Mouse (Mus musculus): ENCODE measurements at regions not wholly inside any gene's neighbourhood (a gene's known extent, or its start where the extent isn't known, plus 50 kb on each side); places are given as distances from the start of the nearest gene placed in this dataset.

- Histone ChIP-seq H3K27me3 (replicated peaks) (no peaks in the 10 kb centered on the region), H3K9ac (no peak overlapping the region), H3K4me3 (no peak overlapping the region), H3K4me2 (no peak overlapping the region), H3K9me3 (replicated peaks) (peaks cover 22% of the 10 kb centered on the region), H3K4me1 (no peaks in the 10 kb centered on the region), H3K36me3 (no peaks in the 10 kb centered on the region), H3K27ac (no peak overlapping the region)
- 56% methylated on average over 5 of the region's 5 CpGs for WGBS (ENCODE audit: insufficient replicate concordance)
- no peak for ATAC-seq
These were observed 537.2 kb upstream of the Kdm8 start for GRCm38 (mm10) chr7:124907233-124907632.

DNA sequence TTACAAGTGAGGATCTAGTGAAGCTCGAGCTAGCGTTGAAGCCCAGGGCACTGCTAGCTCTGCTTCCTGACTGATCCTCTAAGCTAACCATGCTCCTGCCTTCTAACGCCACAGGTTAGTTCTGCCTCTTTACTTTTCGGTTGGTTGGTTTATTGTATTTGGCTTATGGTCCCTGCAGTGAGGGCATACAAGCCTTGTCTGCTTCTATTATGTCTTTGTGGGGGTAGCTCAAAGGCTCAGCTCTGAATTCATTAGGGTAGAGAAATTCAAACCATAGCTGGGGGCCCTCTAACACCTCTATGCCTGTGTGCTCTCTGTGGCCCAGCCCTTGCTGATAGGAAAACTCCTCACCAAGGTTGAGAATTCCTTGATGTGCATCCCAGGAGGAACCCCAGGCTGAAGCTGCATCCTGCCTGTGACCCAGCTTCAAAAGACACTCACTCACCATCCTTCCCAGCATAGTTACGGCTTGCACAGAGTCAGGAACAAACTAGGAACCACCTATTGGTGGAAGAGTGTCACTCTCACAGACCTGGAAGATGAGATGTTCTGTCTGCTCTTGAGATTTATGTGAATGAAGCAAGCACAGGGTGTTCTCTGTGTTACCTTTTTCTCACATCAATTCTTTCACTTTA lies 536.7 kb upstream of the Kdm8 start:
- no peak overlapping the region for H3K27ac ChIP-seq
- H3K4me2 ChIP-seq: no peak overlapping the region
- no peaks in the 10 kb centered on the region for H3K4me1 ChIP-seq
- H3K27me3 ChIP-seq (replicated peaks): no peaks in the 10 kb centered on the region
- no peak overlapping the region for H3K9ac ChIP-seq
- H3K4me3 ChIP-seq: no peak overlapping the region
- WGBS (ENCODE audit: insufficient replicate concordance): 64% methylated on average over 5 of the region's 5 CpGs
- no peak for ATAC-seq
- H3K9me3 ChIP-seq (replicated peaks): peaks cover 19% of the 10 kb centered on the region
- no peaks in the 10 kb centered on the region for H3K36me3 ChIP-seq

- WGBS (ENCODE audit: insufficient replicate concordance): 74% methylated on average over 5 of the region's 5 CpGs
These were observed 530.4 kb upstream of the Kdm8 start for GRCm38 (mm10) chr7:124914061-124914460.

DNA sequence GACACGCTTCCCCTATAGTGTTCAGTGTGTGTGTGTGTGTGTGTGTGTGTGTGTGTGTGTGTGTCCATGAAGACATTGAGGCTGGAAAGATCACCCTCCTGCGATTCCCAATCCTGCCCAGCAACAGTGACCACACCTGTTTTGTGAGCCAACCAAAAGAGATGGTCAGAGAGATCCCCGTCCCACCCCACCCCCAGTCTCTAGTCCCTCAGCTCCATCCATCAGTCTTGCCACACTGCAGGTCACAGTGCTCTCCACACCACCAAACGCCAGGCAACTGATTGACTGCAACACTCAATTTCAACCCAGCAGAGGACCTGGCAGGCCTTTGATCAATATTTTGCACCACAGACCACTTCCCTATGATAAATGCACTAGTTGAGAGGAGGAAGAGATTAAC lies 530.0 kb upstream of the Kdm8 start:
- no peak overlapping the region for H3K9ac ChIP-seq
- ATAC-seq: no peak
- H3K4me2 ChIP-seq: no peak overlapping the region
- WGBS (ENCODE audit: insufficient replicate concordance): 70% methylated on average over 4 of the region's 4 CpGs
- no peaks in the 10 kb centered on the region for H3K4me1 ChIP-seq
- no peaks in the 10 kb centered on the region for H3K27me3 ChIP-seq (replicated peaks)
- no peaks in the 10 kb centered on the region for H3K36me3 ChIP-seq
- H3K9me3 ChIP-seq (replicated peaks): 0 out of 2 replicates have a peak, but pooled peaks cover 12% of the 10 kb centered on the region
- H3K4me3 ChIP-seq: no peak overlapping the region
- no peak overlapping the region for H3K27ac ChIP-seq

More at GRCm38 (mm10) chr7:124914061-124914460, 530.4 kb upstream of the Kdm8 start:
- H3K27ac ChIP-seq: no peak overlapping the region
- no peak for ATAC-seq
- H3K9me3 ChIP-seq (replicated peaks): 0 out of 2 replicates have a peak, but pooled peaks cover 12% of the 10 kb centered on the region
- no peak overlapping the region for H3K9ac ChIP-seq
- no peaks in the 10 kb centered on the region for H3K36me3 ChIP-seq
- no peaks in the 10 kb centered on the region for H3K4me1 ChIP-seq
- no peak overlapping the region for H3K4me3 ChIP-seq
- no peak overlapping the region for H3K4me2 ChIP-seq
- no peaks in the 10 kb centered on the region for H3K27me3 ChIP-seq (replicated peaks)

DNA sequence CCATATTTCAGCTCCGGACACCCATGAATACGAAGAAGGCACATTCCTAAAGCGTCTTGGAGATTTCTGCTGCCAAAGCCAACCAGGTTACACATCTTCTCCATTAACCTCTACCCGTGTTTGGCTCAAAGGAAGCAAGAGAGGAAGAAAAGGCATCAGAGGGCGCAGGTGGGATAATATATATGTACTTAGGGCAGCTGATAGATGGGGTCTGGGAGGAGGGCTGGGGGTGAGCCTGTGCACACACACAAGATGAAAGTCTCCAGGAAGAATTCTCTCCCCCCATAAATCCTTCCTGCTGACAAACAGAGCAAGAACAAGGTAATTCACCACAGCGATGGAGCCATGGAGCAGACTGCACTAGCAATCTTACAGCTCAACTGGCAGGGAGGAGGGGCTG lies 529.5 kb upstream of the Kdm8 start:
- 71% methylated on average over 6 of the region's 6 CpGs for WGBS (ENCODE audit: insufficient replicate concordance)
- no peak for ATAC-seq
- no peaks in the 10 kb centered on the region for H3K36me3 ChIP-seq
- no peak overlapping the region for H3K27ac ChIP-seq
- H3K4me2 ChIP-seq: no peak overlapping the region
- H3K4me3 ChIP-seq: no peak overlapping the region
- H3K9ac ChIP-seq: no peak overlapping the region
- no peaks in the 10 kb centered on the region for H3K27me3 ChIP-seq (replicated peaks)
- H3K4me1 ChIP-seq: no peaks in the 10 kb centered on the region
- H3K9me3 ChIP-seq (replicated peaks): 0 out of 2 replicates have a peak, but pooled peaks cover 12% of the 10 kb centered on the region

DNA sequence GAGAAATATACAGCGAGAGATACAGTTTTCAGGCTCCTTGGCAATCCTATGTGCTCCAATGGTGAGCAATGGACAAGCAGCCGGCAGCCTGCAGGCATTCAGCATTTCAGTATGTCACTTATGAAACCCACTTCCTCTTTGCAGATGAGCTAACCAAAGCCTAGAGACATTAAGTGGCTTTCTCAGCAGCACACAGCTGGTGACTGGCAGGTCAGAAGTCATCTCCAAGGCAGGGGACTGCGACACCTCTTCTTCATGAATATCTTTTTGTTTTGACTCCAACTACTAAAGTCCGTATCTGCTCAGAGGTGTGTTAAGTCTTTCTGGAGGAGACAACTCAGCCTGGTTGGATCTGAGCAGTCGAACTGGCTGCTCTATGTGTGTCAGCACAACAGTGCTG lies 528.8 kb upstream of the Kdm8 start:
- ATAC-seq: no peak
- 41% methylated on average over 5 of the region's 5 CpGs for WGBS (ENCODE audit: insufficient replicate concordance)

DNA sequence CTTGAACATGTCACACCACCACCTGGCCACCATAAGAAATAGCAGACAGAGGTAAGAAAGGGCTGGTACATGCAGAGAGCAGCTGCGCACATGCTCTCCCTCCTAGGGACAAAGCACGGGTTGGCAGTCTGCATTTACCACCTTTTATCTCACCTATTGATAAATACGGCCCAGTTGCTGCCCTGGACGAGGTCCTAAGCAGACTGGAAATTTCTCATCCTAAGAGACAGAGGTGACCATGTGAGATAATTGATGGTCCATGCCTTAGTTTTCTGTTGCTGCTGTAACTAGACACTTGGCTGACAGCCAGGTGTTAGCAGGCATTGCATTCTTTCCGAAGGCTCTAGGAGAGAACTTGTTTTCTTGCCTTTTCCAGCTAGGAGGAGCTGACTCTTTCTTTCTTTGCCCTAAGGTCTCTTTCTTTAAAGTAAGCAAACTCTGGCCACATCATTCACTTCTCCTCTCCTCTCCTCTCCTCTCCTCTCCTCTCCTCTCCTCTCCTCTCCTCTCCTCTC lies 526.8 kb upstream of the Kdm8 start:
- WGBS (ENCODE audit: insufficient replicate concordance): 65% methylated on average over 5 of the region's 5 CpGs
- no peak overlapping the region for H3K27ac ChIP-seq

More for the DNA sequence above, 528.8 kb upstream of the Kdm8 start:
- no peak overlapping the region for H3K27ac ChIP-seq
- H3K9me3 ChIP-seq (replicated peaks): 0 out of 2 replicates have a peak, but pooled peaks cover 12% of the 10 kb centered on the region
- H3K36me3 ChIP-seq: no peaks in the 10 kb centered on the region
- no peak overlapping the region for H3K4me2 ChIP-seq
- no peaks in the 10 kb centered on the region for H3K27me3 ChIP-seq (replicated peaks)
- H3K9ac ChIP-seq: no peak overlapping the region
- no peak overlapping the region for H3K4me3 ChIP-seq
- H3K4me1 ChIP-seq: no peaks in the 10 kb centered on the region

DNA sequence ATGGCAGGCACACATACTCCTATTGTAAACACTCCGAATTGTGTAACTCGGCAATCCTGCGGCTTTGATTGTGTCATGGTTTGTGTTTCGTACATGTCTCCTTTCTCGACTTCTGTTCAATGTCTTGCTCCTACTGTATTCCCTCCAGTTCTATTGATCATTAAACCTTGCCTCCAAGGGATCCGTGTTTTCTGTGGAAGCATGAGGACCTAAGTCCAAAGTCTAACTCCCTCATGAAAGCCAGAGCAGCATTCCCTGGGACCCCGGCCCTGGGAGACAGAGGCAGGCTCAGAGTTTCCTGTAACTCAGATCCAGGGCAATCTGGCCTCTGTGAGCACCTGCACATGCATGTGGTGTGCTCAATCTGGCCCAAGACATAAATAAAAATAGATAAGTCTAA lies 521.7 kb upstream of the Kdm8 start:
- no peak for ATAC-seq

More for the DNA sequence above, 526.8 kb upstream of the Kdm8 start:
- 0 out of 2 replicates have a peak, but pooled peaks cover 12% of the 10 kb centered on the region for H3K9me3 ChIP-seq (replicated peaks)
- H3K4me2 ChIP-seq: no peak overlapping the region
- no peaks in the 10 kb centered on the region for H3K36me3 ChIP-seq
- no peaks in the 10 kb centered on the region for H3K27me3 ChIP-seq (replicated peaks)
- H3K4me1 ChIP-seq: no peaks in the 10 kb centered on the region
- no peak overlapping the region for H3K4me3 ChIP-seq
- no peak overlapping the region for H3K9ac ChIP-seq
- no peak for ATAC-seq

GRCm38 (mm10) chr7:124933573-124933972 lies 510.9 kb upstream of the Kdm8 start:
- Histone ChIP-seq H3K9me3 (replicated peaks) (0 out of 2 replicates have a peak, but pooled peaks cover 9% of the 10 kb centered on the region), H3K9ac (no peak overlapping the region)

More for the DNA sequence above, 521.7 kb upstream of the Kdm8 start:
- WGBS (ENCODE audit: insufficient replicate concordance): 67% methylated on average over 7 of the region's 7 CpGs
- H3K27me3 ChIP-seq (replicated peaks): no peaks in the 10 kb centered on the region
- H3K27ac ChIP-seq: no peak overlapping the region
- H3K9me3 ChIP-seq (replicated peaks): no peaks in the 10 kb centered on the region; the same call in 1 of the 2 replicates
- no peak overlapping the region for H3K4me3 ChIP-seq
- no peak overlapping the region for H3K9ac ChIP-seq
- H3K4me2 ChIP-seq: no peak overlapping the region
- no peaks in the 10 kb centered on the region for H3K4me1 ChIP-seq
- no peaks in the 10 kb centered on the region for H3K36me3 ChIP-seq

DNA sequence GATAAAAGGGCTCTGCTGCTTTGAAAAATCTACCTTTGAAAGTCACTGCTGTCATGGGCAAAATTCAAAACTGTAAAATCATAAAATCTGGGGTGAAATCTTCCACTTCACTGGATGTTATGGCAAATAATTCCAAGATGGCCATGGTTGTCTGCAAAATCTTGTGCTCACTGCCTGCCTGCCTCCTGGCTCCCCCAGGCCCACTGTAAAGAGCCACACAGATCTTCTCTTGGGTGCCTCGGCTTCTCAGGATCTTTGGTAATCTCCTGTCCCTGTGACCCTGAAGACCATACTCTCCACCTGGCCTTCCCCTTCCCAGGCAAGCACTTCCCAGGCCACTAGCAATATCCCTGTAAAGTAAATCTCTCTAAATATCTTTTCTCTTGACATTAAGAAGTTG lies 505.1 kb upstream of the Kdm8 start:
- WGBS (ENCODE audit: insufficient replicate concordance): 62% methylated on average over 1 of the region's 1 CpGs
- no peak overlapping the region for H3K4me2 ChIP-seq
- no peak for ATAC-seq
- no peaks in the 10 kb centered on the region for H3K27me3 ChIP-seq (replicated peaks)
- no peak overlapping the region for H3K9ac ChIP-seq
- H3K4me1 ChIP-seq: no peaks in the 10 kb centered on the region
- H3K27ac ChIP-seq: no peak overlapping the region
- no peak overlapping the region for H3K4me3 ChIP-seq
- H3K36me3 ChIP-seq: no peaks in the 10 kb centered on the region
- no peaks in the 10 kb centered on the region for H3K9me3 ChIP-seq (replicated peaks)

More at GRCm38 (mm10) chr7:124933573-124933972, 510.9 kb upstream of the Kdm8 start:
- H3K4me3 ChIP-seq: no peak overlapping the region
- H3K27me3 ChIP-seq (replicated peaks): no peaks in the 10 kb centered on the region
- WGBS (ENCODE audit: insufficient replicate concordance): 51% methylated on average over 3 of the region's 3 CpGs
- H3K36me3 ChIP-seq: no peaks in the 10 kb centered on the region
- H3K4me1 ChIP-seq: no peaks in the 10 kb centered on the region
- H3K27ac ChIP-seq: no peak overlapping the region
- no peak overlapping the region for H3K4me2 ChIP-seq
- ATAC-seq: no peak

- no peak overlapping the region for H3K4me2 ChIP-seq
- H3K4me1 ChIP-seq: no peaks in the 10 kb centered on the region
- WGBS (ENCODE audit: insufficient replicate concordance): 47% methylated on average over 4 of the region's 4 CpGs
- no peaks in the 10 kb centered on the region for H3K9me3 ChIP-seq (replicated peaks)
- no peak overlapping the region for H3K9ac ChIP-seq
- no peak for ATAC-seq
- H3K4me3 ChIP-seq: no peak overlapping the region
- H3K27ac ChIP-seq: no peak overlapping the region
- H3K27me3 ChIP-seq (replicated peaks): no peaks in the 10 kb centered on the region
- no peaks in the 10 kb centered on the region for H3K36me3 ChIP-seq
These were observed 502.9 kb upstream of the Kdm8 start for GRCm38 (mm10) chr7:124941527-124941926.

- H3K9ac ChIP-seq: no peak overlapping the region
- H3K27me3 ChIP-seq (replicated peaks): no peaks in the 10 kb centered on the region
- H3K27ac ChIP-seq: no peak overlapping the region
- no peaks in the 10 kb centered on the region for H3K36me3 ChIP-seq
- H3K9me3 ChIP-seq (replicated peaks): 0 out of 2 replicates have a peak, but pooled peaks cover 11% of the 10 kb centered on the region
- WGBS (ENCODE audit: insufficient replicate concordance): 32% methylated on average over 1 of the region's 1 CpGs
- ATAC-seq: no peak
- H3K4me1 ChIP-seq: no peaks in the 10 kb centered on the region
- no peak overlapping the region for H3K4me2 ChIP-seq
- H3K4me3 ChIP-seq: no peak overlapping the region
These were observed 498.1 kb upstream of the Kdm8 start for GRCm38 (mm10) chr7:124946424-124946823.
